In genomic region chr1:30289073-30289472, GRCm38 (mm10) we compare ENCODE assay signal across 19 mouse cellular contexts.
"Had no signal": no experiment of that assay in that cellular context is flagged by ENCODE, and none has a peak within 500 bp of the region (broad histone marks: within the 10 kb centered on the region; RNA-seq: fewer than 3 reads in every experiment).

No protein-coding gene starts in this region.

- H3K27ac ChIP-seq: liver, embryonic 13.5 days; liver, embryonic 15.5 days; lung, embryonic 15.5 days; macrophage; midbrain, embryonic 15.5 days; neural tube, embryonic 12.5 days; stomach, embryonic 15.5 days; stomach, postnatal 0 days had no signal

- H3K4me1 ChIP-seq: liver, embryonic 13.5 days; liver, embryonic 15.5 days; lung, embryonic 15.5 days; megakaryocyte, embryonic 14.5 days; midbrain, embryonic 15.5 days; neural tube, embryonic 12.5 days; stomach, embryonic 15.5 days had no signal

- H3K9me3 ChIP-seq: liver, embryonic 13.5 days; liver, embryonic 15.5 days; lung, embryonic 15.5 days; midbrain, embryonic 15.5 days; neural tube, embryonic 12.5 days; stomach, embryonic 15.5 days had no signal

- H3K9ac ChIP-seq: liver, embryonic 13.5 days; liver, embryonic 15.5 days; liver, postnatal 0 days; lung, embryonic 15.5 days; midbrain, embryonic 15.5 days; neural tube, embryonic 12.5 days; stomach, embryonic 15.5 days had no signal

- H3K36me3 ChIP-seq: liver, embryonic 13.5 days; liver, embryonic 15.5 days; lung, embryonic 15.5 days; midbrain, embryonic 15.5 days; neural tube, embryonic 12.5 days; stomach, embryonic 15.5 days had no signal

- H3K4me3 ChIP-seq: liver, embryonic 13.5 days; liver, embryonic 15.5 days; lung, embryonic 15.5 days; megakaryocyte, embryonic 14.5 days; midbrain, embryonic 15.5 days; neural tube, embryonic 12.5 days; stomach, embryonic 15.5 days had no signal

- H3K4me2 ChIP-seq: liver, embryonic 11.5 days; liver, embryonic 13.5 days; liver, embryonic 15.5 days; lung, embryonic 15.5 days; midbrain, embryonic 15.5 days; neural tube, embryonic 12.5 days; stomach, embryonic 15.5 days had no signal

- ATAC-seq: liver, postnatal 0 days; lung, postnatal 0 days; midbrain, embryonic 15.5 days had no signal

- H3K27me3 ChIP-seq: liver, embryonic 13.5 days; liver, embryonic 15.5 days; lung, embryonic 15.5 days; megakaryocyte, embryonic 14.5 days; midbrain, embryonic 15.5 days; neural tube, embryonic 12.5 days; stomach, embryonic 15.5 days had no signal

- DNase-seq: liver, embryonic 13.5 days; liver, postnatal 0 days; lung, adult 2 months; lung, postnatal 14 days; lung, postnatal 36 days; right cerebral cortex, postnatal 14 days; thymus, adult 2 months; thymus, postnatal 25 days; thymus, postnatal 4 days had no signal
